Mouse (Mus musculus) left cerebral cortex, postnatal 14 days (tissue): ENCODE measurements around the gene Rhebl1. TPM values are rescaled to one million over a fixed set of nuclear protein-coding genes. Genes with fewer than 3 reads are reported as not detected.
A peak's percentile ranks its signal among the peaks of the same experiment; 100 is the strongest.

ENCODE experiments used
- DNase-seq, 2 experiments: peaks; one replicate each; pipeline ENCODE4 v3.0.0; 2021 to 2022; ENCODE audit warnings: low spot score in 2 of 2, mixed read lengths in 1 of 2
- intact Hi-C: fragments of 180-260 bp; cut with DNase I; formaldehyde crosslinking; loops from one replicate; pipeline ENCODE4 v1.15.1; 2025
- total RNA-seq, 2 experiments: library from RNA; stranded (reverse); gene quantifications; 2 replicates each; pipeline ENCODE4 v1.2.3; 2021

Gene Rhebl1
- total RNA-seq, 2 experiments from 2014 or later = 8.6 to 9.3 TPM

DNA sequence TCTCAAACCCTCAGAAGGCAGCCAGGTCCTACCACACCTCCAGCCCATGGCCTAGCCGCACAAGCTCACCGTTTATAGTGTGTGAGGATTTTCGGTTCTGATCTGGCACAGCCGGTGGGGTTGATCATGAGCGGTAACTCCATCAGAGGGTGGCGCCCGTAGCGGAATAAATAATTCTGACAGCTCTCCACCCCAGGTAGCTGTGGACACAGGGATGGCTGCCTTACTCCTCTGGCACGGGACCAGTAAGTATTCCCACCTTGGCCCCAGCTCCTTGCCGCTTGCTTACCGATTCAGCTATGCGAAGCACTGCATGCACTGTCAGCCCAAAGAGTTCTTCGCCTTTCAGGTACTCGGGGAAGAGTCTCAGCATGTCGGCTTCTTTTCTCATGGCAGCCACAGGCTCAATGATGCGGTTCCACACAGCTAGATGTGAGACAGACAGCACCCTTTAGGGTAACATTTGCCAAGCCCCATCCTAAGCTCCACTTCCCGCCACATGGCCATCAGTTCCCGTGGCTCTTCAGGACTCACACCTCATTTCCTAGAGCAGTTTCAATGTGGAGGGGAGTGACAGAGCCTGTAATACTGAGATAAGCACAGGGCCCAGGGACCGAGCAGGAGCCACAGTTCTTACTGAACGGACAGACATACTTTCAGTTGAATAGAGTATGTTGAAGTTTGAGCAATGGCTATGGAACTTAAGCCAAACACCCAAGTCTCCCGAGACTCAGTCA is 57.2 kb downstream of the Rhebl1 start:
- DNase-seq = no peak
- intact Hi-C loops = no loop called here

DNA sequence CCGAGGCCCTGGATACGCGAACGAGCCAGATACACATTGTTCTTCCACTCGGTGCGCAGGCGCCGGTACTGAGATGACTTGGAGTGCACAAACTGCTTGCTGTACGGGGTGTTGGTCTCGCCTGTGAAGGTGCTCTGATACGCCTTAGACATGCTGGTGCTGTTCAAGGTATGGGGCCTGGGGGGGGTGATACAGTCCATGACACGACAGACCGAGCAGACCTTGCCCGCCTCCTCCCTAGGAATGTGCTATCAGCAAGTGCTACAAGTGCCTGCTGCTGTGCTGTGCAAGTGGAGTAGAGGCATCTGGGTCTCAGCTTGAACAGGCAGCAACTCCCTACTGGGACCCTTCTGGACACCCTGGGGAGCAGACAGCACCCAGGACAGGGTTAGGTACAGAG is 59.0 kb downstream of the Rhebl1 start:
- intact Hi-C loops = no loop called here
- DNase-seq = no peak

DNA sequence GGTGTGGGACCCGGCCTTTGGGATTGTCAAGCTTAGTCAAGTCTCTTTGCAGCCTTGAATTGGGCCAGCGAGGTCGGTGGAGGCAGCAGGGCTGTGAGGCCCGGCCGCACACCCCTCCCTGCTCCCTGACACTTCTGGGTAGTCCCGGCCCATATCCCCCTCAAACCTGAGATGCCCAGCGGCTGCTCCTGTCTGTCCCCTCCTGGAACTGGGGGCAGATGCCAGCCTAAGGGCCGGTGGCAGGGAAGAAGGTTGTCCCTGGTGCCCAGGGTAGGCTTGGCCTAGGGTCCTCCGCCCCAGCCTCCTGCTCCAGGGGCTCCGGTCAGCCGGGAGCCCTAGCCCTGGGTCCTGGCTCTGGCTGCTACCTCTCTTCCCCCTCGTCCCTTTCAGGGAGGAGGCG is 60.3 kb downstream of the Rhebl1 start:
- intact Hi-C loops = no loop called here
- DNase-seq = no peak

DNA sequence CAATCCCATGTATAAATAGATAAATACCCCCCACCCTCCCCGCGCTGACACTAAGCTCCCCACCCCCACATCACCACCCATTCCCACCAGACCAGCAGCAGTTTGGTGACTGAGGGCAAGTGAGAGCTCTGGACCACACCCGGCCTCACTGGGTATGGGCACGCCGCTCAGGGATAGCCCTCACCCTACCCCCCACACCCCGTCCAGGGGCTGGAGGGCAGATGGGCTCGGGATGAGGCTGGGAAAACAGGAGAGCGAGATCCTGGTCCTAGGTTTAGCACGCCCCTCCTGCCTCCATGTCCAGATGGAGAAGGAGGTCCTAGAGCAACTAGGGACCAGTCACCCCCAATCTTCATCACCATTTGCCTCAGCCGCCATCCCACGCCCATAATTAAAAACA is 61.1 kb downstream of the Rhebl1 start:
- intact Hi-C loops = no loop called here
- DNase-seq = no peak

DNA sequence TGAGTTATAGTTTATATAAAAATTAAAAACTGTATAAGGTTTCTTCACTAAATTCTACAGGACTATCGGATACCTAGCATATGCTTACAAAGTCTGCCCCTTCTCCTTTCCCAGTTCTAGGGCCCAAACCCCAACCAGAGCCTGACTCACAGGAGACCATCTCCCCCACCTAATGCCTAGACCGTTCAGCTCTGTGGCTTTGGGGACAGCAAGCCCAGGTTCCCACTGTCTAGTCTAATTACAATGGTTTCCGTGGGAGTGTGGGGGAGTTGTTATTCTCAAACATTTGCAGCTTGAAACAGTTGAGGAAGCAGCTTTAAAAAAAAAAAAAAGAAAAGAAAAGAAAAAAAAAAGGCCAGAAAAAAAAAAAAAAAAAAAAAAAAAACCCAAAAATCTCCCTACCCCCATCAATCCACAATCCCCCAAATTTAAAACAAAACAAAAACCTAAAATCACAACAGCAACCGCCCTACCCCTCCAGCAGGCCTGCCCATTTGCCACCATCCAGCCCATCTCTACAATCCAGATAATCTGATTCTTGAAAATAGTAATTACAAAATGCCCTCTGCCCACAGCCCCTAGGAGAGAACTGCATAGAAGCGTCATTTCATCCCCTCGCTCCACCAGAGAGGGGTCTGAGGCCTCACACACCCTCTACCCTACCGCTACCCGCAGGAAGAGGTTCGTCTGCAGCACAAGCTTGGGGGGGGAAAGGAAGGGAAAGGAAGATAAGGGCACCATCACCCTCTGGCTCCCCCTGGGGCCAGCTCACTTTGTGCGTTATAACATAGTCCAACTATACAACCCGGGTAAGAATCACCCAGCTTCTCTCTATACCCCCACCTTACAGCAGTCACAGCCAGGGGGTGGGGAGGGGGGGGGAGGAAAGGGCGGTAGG is 61.9 kb downstream of the Rhebl1 start:
- intact Hi-C loops = no loop called here
- no peak for DNase-seq

DNA sequence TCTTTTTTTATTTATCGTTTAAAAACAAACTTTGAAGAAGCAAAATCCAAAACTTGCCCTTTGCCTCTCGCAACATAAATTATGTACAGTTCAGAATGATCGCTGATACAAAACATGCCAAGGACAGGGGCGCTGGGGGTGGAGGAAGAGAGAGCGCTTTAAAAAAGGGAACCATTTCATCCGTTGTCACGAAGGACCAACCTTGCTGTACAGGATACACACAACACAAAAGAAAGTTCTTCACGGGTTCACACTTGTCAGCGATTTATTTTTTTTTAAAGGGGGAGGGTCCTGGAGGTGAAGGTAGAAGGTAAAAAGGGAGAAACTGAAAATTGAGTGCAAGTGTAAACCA is 62.7 kb downstream of the Rhebl1 start:
- DNase-seq = no peak
- intact Hi-C loops = no loop called here

DNA sequence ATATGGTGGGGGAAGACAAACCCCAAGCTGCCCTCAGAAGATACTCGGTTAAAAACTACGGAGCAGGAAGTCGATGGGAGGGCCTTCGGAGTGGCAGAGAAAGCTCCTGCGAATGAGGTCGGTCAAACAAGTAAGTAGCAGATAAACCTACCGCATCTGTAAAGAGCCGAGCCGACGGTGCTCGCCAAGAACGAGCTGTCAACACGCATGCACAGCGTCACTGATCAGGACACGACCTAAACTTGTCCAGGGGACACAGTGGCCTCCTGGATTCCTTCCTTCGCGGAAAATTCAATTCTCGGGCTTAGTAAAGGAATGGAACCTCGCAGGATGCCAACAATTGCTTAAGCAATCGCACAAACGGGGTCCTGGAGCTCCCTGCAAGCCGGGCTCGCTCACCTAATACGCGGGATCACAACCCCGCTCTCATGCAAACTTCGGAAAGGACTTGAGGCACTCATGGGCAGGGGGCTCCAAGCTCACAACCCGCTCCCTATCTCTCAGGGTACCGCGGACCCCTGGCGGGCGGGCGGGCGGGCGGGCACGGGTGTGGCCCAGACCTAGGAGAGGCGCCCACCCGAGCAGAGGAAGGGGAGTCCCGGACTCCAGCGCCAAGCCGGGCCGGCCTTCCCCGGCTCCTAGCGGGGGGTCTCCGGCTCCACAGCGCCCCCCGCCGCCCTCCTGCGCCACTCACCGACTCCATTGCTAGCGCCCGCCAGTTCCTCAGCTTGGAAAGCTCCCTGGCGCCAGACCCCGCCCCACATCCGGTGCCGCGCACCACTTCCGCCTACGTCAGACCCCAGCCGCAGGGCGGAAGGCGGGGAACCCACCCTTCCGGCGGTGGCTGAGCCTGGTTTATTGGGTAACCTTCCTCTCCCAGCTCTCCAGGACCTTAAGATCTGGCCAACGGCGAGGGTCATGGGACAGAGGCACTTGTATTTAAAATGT is 63.3 kb downstream of the Rhebl1 start, which contains the start of gene Prkag1:
TSS of gene Prkag1 (minus strand) at position 786 of the 948 bp plus-strand sequence.
- DNase-seq = peak; percentile 95
- intact Hi-C loops = no loop called here

Other genes starting within 250 kb of the Rhebl1 start
- gene Ddx23, start 231.6 kb downstream of the Rhebl1 start, total RNA-seq = 10 to 100 TPM; 56.0 to 57.6 TPM
- 10 to 100 TPM; 53.9 to 64.1 TPM for gene Rnd1, start 217.1 kb downstream of the Rhebl1 start, total RNA-seq
- 10 to 100 TPM; 12.6 to 13.3 TPM for gene Ccdc65, start 186.3 kb downstream of the Rhebl1 start, total RNA-seq
- gene Fkbp11, start 166.3 kb downstream of the Rhebl1 start, total RNA-seq = 1 to 10 TPM; 2.7 to 3.4 TPM
- 100 to 1,000 TPM; 729 to 796 TPM for gene Arf3, start 131.3 kb downstream of the Rhebl1 start, total RNA-seq
- gene Wnt10b, start 116.4 kb downstream of the Rhebl1 start, total RNA-seq = under 1 TPM; 0.55 to 0.75 TPM
- not detected for gene Wnt1, start 104.7 kb downstream of the Rhebl1 start, total RNA-seq
- 100 to 1,000 TPM; 421 to 445 TPM for gene Ddn, start 85.0 kb downstream of the Rhebl1 start, total RNA-seq
- gene Prkag1, start 63.0 kb downstream of the Rhebl1 start, total RNA-seq = 10 to 100 TPM; 41.5 to 45.4 TPM
- 10 to 100 TPM; 73.2 to 75.3 TPM for gene Kmt2d, start 23.3 kb downstream of the Rhebl1 start, total RNA-seq
- under 1 TPM; 0.15 to 0.24 TPM for gene Dhh, start 4.0 kb upstream of the Rhebl1 start, total RNA-seq
- 10 to 100 TPM; 17.9 to 18.1 TPM for gene Lmbr1l, start 23.7 kb upstream of the Rhebl1 start, total RNA-seq
- gene Tuba1b, start 40.0 kb upstream of the Rhebl1 start, total RNA-seq = 100 to 1,000 TPM; 689 to 750 TPM
- not detected for gene Gm49450, start 59.0 kb upstream of the Rhebl1 start, total RNA-seq
- 1,000 to 10,000 TPM; 2,132 to 2,150 TPM for gene Tuba1a, start 59.2 kb upstream of the Rhebl1 start, total RNA-seq
- gene Tuba1c, start 135.4 kb upstream of the Rhebl1 start, total RNA-seq = 100 to 1,000 TPM; 129 to 142 TPM
- 1 to 10 TPM; 1.7 to 6.2 TPM for gene Prph, start 160.6 kb upstream of the Rhebl1 start, total RNA-seq
- 1 to 10 TPM; 1.0 to 1.1 TPM for gene Troap, start 180.0 kb upstream of the Rhebl1 start, total RNA-seq
- not detected for gene C1ql4, start 193.3 kb upstream of the Rhebl1 start, total RNA-seq
- not detected for gene Dnajc22, start 198.6 kb upstream of the Rhebl1 start, total RNA-seq
- 10 to 100 TPM; 36.7 to 37.2 TPM for gene Spats2, start 231.4 kb upstream of the Rhebl1 start, total RNA-seq